Mouse (Mus musculus): Measurements from ENCODE around the gene Ushbp1. TPM values are rescaled to one million over a fixed set of nuclear protein-coding genes. Genes with fewer than 3 reads are reported as not detected.
A peak's percentile ranks its signal among the peaks of the same experiment; 100 is the strongest.
"Not testable (repeated sequence)": the region's sequence is repeated elsewhere in the genome, so short reads cannot be mapped to it uniquely, and the experiment has no call there.

The Ushbp1 gene
- polyA plus RNA-seq (2012; rRNA removed) = 5.8 and 7.8 TPM in 2 replicates

DNA sequence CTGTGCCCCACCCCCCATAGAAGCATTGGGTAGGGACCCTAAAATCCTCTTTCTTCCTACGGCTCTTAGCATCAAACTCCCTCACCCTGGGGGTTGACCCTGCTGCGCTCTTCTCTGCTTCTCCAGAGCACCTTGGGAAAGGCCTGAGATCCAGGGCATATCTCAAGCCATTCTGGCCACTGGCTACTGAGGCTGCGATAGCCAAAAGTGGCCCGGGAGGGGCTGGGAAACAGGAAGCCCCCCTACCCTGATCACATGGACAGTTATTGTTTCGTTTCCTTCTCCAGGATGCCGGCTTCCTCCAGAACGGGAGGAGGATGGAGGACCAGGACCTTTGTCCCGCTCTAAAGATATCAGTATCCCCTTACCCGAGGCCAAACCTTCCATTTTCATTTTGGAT lies at the start of gene Ushbp1:
Ushbp1 (minus strand) TSS at position 174 of the 400 bp plus-strand sequence.
- peaks cover 12% of the 10 kb centered on the region for H3K36me3 ChIP-seq (ENCODE audit: control insufficient read depth, insufficient read depth, low read length)
- 71% methylated on average over 9 of the region's 9 CpGs for WGBS
- no peak for TF ChIP-seq POLR2A (IDR thresholded peaks at IDR 0.05; ENCODE audit: low read depth, low read length)
- no peak for TF ChIP-seq CTCF (IDR thresholded peaks at IDR 0.05; ENCODE audit: extremely low read depth, insufficient read length, insufficient replicate concordance, low read depth, low read length)
- H3K27me3 ChIP-seq (ENCODE audit: control insufficient read depth, insufficient read depth, low read length) = no peaks in the 10 kb centered on the region
- peaks cover 8% of the 10 kb centered on the region; the same call in 1 of the 2 replicates for H3K4me1 ChIP-seq (ENCODE audit: control insufficient read depth, insufficient read depth, insufficient read length, low read length)
- peak within 1 kb of the TSS; percentile 31 for H3K27ac ChIP-seq (ENCODE audit: insufficient read depth, low read depth, low read length)
- peak within 1 kb of the TSS; percentile 86 for H3K4me3 ChIP-seq (ENCODE audit: low read depth, low read length)

DNA sequence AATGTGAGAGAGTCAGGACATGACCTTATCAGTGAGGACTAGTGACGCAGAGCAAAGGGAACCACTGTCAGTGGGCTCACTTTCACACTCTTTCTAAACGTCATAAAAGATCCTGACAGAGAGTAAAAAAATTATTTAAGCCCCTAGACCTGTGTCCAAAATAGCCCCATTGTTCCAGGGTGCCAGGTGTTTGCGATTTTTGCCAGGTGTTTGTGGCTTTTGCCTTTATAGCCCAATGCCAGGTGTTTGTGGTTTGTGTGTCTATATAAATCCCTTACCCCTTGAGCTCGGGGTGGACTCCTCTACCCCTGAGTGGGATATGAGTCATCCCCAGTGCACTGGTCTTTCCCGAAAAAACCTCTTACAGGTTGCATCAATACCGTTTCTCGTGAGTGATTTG lies 49.5 kb upstream of the Ushbp1 start:
- H3K4me1 ChIP-seq (ENCODE audit: control insufficient read depth, insufficient read depth, insufficient read length, low read length) = no peaks in the 10 kb centered on the region
- TF ChIP-seq CTCF (IDR thresholded peaks at IDR 0.05; ENCODE audit: extremely low read depth, insufficient read length, insufficient replicate concordance, low read depth, low read length) = no peak
- no peak for TF ChIP-seq POLR2A (IDR thresholded peaks at IDR 0.05; ENCODE audit: low read depth, low read length)
- no peaks in the 10 kb centered on the region for H3K27me3 ChIP-seq (ENCODE audit: control insufficient read depth, insufficient read depth, low read length)
- WGBS = 50% methylated on average over 7 of the region's 7 CpGs
- no peaks in the 10 kb centered on the region for H3K36me3 ChIP-seq (ENCODE audit: control insufficient read depth, insufficient read depth, low read length)
- no peak overlapping the region for H3K27ac ChIP-seq (ENCODE audit: insufficient read depth, low read depth, low read length)
- H3K4me3 ChIP-seq (ENCODE audit: low read depth, low read length) = no peak overlapping the region

DNA sequence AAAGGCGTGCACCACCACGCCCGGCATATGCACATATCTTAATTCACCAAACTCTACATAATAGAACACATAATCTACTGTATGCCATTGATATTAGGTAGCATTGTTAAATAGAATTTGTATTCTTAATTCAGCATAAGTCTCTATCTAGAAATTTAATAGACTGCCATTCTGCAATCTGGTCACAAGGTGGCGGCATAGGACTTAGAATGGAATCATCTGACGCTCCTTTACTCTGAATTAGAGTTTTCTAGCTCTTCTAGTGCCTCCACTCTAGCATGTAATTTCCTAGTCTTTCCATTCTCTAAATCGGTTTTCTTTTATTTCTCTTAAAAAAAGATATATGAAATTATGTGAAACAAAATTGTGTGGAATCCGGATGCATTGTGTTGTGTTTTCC lies 45.8 kb upstream of the Ushbp1 start:
- no peak for TF ChIP-seq POLR2A (IDR thresholded peaks at IDR 0.05; ENCODE audit: low read depth, low read length)
- TF ChIP-seq CTCF (IDR thresholded peaks at IDR 0.05; ENCODE audit: extremely low read depth, insufficient read length, insufficient replicate concordance, low read depth, low read length) = no peak
- no peaks in the 10 kb centered on the region for H3K4me1 ChIP-seq (ENCODE audit: control insufficient read depth, insufficient read depth, insufficient read length, low read length)
- no peak overlapping the region for H3K4me3 ChIP-seq (ENCODE audit: low read depth, low read length)
- H3K36me3 ChIP-seq (ENCODE audit: control insufficient read depth, insufficient read depth, low read length) = no peaks in the 10 kb centered on the region
- no peaks in the 10 kb centered on the region for H3K27me3 ChIP-seq (ENCODE audit: control insufficient read depth, insufficient read depth, low read length)
- no peak overlapping the region for H3K27ac ChIP-seq (ENCODE audit: insufficient read depth, low read depth, low read length)
- under 1% methylated on average over 7 of the region's 7 CpGs for WGBS

DNA sequence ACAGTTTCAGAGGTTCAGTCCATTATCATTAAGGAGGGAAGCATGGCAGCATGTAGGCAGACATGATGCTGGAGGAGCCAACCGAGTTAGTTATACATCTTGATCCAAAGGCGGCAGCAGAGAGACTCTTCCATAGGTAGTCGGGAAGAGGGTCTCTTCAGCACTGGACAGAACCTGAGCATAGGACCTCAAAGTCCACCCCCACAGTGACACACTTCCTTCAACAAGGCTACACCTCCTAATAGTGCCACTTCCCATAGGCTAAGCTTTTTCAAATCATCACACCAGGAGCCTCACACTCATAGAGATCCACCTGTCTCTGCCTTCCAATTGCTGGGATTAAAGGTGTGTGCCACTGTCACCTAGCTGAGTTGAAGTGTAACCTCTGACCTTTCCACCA lies 41.4 kb upstream of the Ushbp1 start:
- Histone ChIP-seq H3K4me3 (ENCODE audit: low read depth, low read length) (no peak overlapping the region), H3K36me3 (ENCODE audit: control insufficient read depth, insufficient read depth, low read length) (no peaks in the 10 kb centered on the region), H3K4me1 (ENCODE audit: control insufficient read depth, insufficient read depth, insufficient read length, low read length) (no peaks in the 10 kb centered on the region), H3K27ac (ENCODE audit: insufficient read depth, low read depth, low read length) (no peak overlapping the region), H3K27me3 (ENCODE audit: control insufficient read depth, insufficient read depth, low read length) (no peaks in the 10 kb centered on the region)
- WGBS = 46% methylated on average over 3 of the region's 3 CpGs
- TF ChIP-seq CTCF (IDR thresholded peaks at IDR 0.05; ENCODE audit: extremely low read depth, insufficient read length, insufficient replicate concordance, low read depth, low read length) (no peak), POLR2A (IDR thresholded peaks at IDR 0.05; ENCODE audit: low read depth, low read length) (no peak)

DNA sequence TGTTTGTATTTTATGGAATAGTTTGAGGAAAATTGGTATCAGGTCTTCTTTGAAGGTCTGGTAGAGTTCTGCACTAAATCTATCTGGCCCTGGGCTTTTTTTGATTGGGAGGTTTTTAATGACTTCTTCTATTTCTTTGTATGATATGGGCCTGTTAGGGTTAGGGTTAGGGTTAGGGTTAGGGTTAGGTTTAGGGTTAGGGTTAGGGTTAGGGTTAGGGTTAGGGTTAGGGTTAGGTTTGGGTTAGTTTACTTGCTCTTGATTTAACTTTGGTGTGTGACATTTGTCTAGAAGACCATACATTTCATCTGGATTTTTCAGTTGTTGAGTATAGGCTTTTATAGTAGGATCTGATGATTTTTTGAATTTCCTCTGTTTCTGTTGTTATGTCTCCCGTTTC lies 37.3 kb upstream of the Ushbp1 start:
- WGBS = 74% methylated on average over 1 of the region's 1 CpGs
- H3K27ac ChIP-seq (ENCODE audit: insufficient read depth, low read depth, low read length); H3K27me3 ChIP-seq (ENCODE audit: control insufficient read depth, insufficient read depth, low read length); H3K4me1 ChIP-seq (ENCODE audit: control insufficient read depth, insufficient read depth, insufficient read length, low read length); H3K4me3 ChIP-seq (ENCODE audit: low read depth, low read length); H3K36me3 ChIP-seq (ENCODE audit: control insufficient read depth, insufficient read depth, low read length): not testable (repeated sequence)

DNA sequence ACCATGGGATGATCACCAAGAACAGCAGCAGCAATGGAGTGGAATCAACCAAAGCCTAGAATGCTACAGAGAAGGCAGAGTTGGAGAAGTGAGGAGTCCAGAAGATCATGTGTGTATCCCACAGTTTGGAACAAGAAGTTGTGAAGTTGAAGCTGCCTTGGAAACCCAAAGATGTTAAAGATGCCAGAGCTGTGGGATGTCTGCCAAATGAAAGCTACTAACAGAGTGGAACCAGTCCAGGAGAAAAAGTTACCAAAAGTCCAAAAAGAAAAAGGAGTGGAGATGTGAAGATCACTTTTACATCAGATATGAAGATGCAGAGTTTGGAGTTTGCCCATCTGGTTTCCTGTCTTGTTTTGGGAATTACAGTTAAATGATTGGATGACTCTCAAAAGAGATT lies 26.5 kb upstream of the Ushbp1 start:
- TF ChIP-seq POLR2A (IDR thresholded peaks at IDR 0.05; ENCODE audit: low read depth, low read length) = no peak
- no peak for TF ChIP-seq CTCF (IDR thresholded peaks at IDR 0.05; ENCODE audit: extremely low read depth, insufficient read length, insufficient replicate concordance, low read depth, low read length)
- H3K4me3 ChIP-seq (ENCODE audit: low read depth, low read length) = no peak overlapping the region
- no peaks in the 10 kb centered on the region for H3K36me3 ChIP-seq (ENCODE audit: control insufficient read depth, insufficient read depth, low read length)
- H3K27ac ChIP-seq (ENCODE audit: insufficient read depth, low read depth, low read length) = no peak overlapping the region
- no peaks in the 10 kb centered on the region for H3K27me3 ChIP-seq (ENCODE audit: control insufficient read depth, insufficient read depth, low read length)
- H3K4me1 ChIP-seq (ENCODE audit: control insufficient read depth, insufficient read depth, insufficient read length, low read length) = no peaks in the 10 kb centered on the region

DNA sequence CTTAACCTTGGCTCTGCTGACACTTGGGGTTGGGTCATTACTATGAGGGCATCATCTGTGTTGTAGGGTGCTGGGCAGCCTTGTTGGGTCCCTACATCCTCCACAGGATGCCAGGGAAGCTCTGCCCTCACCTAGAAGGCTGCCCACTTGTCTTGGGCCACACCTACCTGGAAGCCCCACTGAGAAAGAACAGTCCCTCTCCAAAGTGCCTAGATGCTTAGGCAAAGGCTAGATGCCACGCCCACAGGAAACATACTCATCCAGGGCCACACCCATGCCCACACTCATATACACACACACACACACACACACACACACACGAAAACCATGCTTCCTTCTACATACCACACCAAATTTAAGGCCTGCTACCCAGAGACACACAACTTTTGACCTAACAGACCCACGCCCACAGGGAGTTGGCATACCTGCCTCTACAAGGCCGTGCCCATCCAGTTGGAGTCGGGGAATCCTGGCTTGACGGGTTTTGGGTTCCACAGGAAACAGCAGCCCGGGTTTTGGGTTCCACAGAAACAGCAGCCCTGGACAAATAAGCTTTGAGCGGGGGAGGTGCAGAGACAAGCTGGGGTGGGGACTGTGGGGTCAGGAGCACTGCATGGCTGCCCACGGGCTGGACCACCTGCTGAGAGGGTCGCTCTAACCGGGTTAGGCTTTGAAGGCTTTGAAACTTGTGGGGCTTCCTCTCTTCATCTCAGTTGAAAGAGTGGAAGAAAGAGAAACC lies 16.1 kb upstream of the Ushbp1 start:
- no peaks in the 10 kb centered on the region for H3K27me3 ChIP-seq (ENCODE audit: control insufficient read depth, insufficient read depth, low read length)
- 35% methylated on average over 11 of the region's 11 CpGs for WGBS
- TF ChIP-seq CTCF (IDR thresholded peaks at IDR 0.05; ENCODE audit: extremely low read depth, insufficient read length, insufficient replicate concordance, low read depth, low read length) (no peak), POLR2A (IDR thresholded peaks at IDR 0.05; ENCODE audit: low read depth, low read length) (no peak)
- 0 out of 2 replicates have a peak, but pooled peaks cover 2% of the 10 kb centered on the region for H3K36me3 ChIP-seq (ENCODE audit: control insufficient read depth, insufficient read depth, low read length)
- H3K4me3 ChIP-seq (ENCODE audit: low read depth, low read length) = no peak overlapping the region
- H3K27ac ChIP-seq (ENCODE audit: insufficient read depth, low read depth, low read length) = no peak overlapping the region
- peaks cover 8% of the 10 kb centered on the region for H3K4me1 ChIP-seq (ENCODE audit: control insufficient read depth, insufficient read depth, insufficient read length, low read length)
